ENCODE assay signal across 8 mouse cellular contexts in the genomic region with DNA sequence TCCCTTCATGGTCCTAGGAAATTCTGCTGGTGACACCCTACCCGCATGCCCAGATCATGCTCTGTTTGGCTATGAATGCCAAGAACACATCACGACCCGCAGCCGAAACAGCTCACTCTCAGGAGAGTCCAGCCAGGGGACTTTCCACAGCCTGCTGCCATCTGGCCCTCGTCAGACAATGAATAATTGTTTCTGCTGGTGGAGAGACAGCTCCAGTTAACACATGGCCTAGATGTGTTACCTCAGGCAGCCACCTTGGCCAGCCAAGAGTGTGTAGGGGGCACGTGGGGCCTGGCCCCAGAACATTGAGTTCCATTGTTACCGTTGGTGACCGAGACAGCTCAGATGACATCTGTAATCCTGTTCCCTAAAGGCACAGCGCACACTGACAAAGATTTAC.
A peak's percentile ranks its signal among the peaks of the same experiment; 100 is the strongest.
DNase-seq lines count a peak whose midpoint lies in the region; ATAC-seq and TF ChIP-seq lines count a peak whose summit lies in the region.

No protein-coding gene starts in this region.

- H3K36me3 ChIP-seq in midbrain, embryonic 12.5 days, result no peaks in the 10 kb centered on the region
- no peaks in the 10 kb centered on the region for H3K36me3 ChIP-seq in midbrain, embryonic 11.5 days (ENCODE audit: control insufficient read depth, insufficient read depth, low read length)
- H3K36me3 ChIP-seq in heart, embryonic 14.5 days (ENCODE audit: control insufficient read depth, insufficient read depth, low read length), result no peaks in the 10 kb centered on the region
- no peaks in the 10 kb centered on the region for H3K36me3 ChIP-seq in limb, embryonic 13.5 days
- no peaks in the 10 kb centered on the region for H3K36me3 ChIP-seq in liver, postnatal 0 days (replicated peaks; ENCODE audit: insufficient read depth, low read length)

- 61% methylated on average over 9 of the region's 9 CpGs for WGBS in midbrain, embryonic 12.5 days
- WGBS in midbrain, embryonic 11.5 days, result 64% methylated on average over 9 of the region's 9 CpGs
- WGBS in heart, embryonic 14.5 days, result 63% methylated on average over 9 of the region's 9 CpGs
- WGBS in limb, embryonic 13.5 days, result 42% methylated on average over 9 of the region's 9 CpGs
- WGBS in liver, postnatal 0 days (ENCODE audit: insufficient replicate concordance), result 71% methylated on average over 9 of the region's 9 CpGs

- no peak overlapping the region for H3K9ac ChIP-seq in midbrain, embryonic 12.5 days (replicated peaks)
- no peak overlapping the region for H3K9ac ChIP-seq in midbrain, embryonic 11.5 days (ENCODE audit: low read length)
- H3K9ac ChIP-seq in heart, embryonic 14.5 days (ENCODE audit: low read length), result no peak overlapping the region
- H3K9ac ChIP-seq in limb, embryonic 13.5 days, result no peak overlapping the region
- no peak overlapping the region for H3K9ac ChIP-seq in liver, postnatal 0 days (replicated peaks)

- no peak for TF ChIP-seq CTCF in liver, postnatal 0 days (IDR thresholded peaks at IDR 0.05; ENCODE audit: low read depth)

- DNase-seq in adrenal gland, adult (ENCODE audit: inconsistent age in 2 of 2, low spot score in 1 of 2), result peak; percentile 33 to 46
- DNase-seq in adrenal gland, postnatal 25 days, result no peak
- DNase-seq in midbrain, embryonic 11.5 days (ENCODE audit: low spot score, missing footprints), result no peak
- DNase-seq in liver, postnatal 0 days, result no peak

- ATAC-seq in midbrain, embryonic 12.5 days (ENCODE audit: low FRiP score, low read depth), result 0 out of 2 replicates have a peak, but pooled peaks have one; percentile 45
- ATAC-seq in midbrain, embryonic 11.5 days (ENCODE audit: low FRiP score), result no peak
- peak; percentile 49; the same call in 1 of the 2 replicates for ATAC-seq in heart, embryonic 14.5 days (ENCODE audit: insufficient number of reproducible peaks, insufficient read depth, low FRiP score, low read depth)
- peak; percentile 54; the same call in 1 of the 2 replicates for ATAC-seq in limb, embryonic 13.5 days (ENCODE audit: low FRiP score, low read depth)
- ATAC-seq in liver, postnatal 0 days, result no peak
- no peak for ATAC-seq in CD4-positive, CD25-positive, alpha-beta regulatory T cell, adult 4 months

- no peaks in the 10 kb centered on the region for H3K27me3 ChIP-seq in midbrain, embryonic 12.5 days
- no peaks in the 10 kb centered on the region for H3K27me3 ChIP-seq in midbrain, embryonic 11.5 days (ENCODE audit: control insufficient read depth, insufficient read depth, low read length)
- H3K27me3 ChIP-seq in heart, embryonic 14.5 days (ENCODE audit: control insufficient read depth, insufficient read depth, low read length), result no peaks in the 10 kb centered on the region
- H3K27me3 ChIP-seq in limb, embryonic 13.5 days, result no peaks in the 10 kb centered on the region
- H3K27me3 ChIP-seq in liver, postnatal 0 days (ENCODE audit: insufficient read depth, low read length), result no peaks in the 10 kb centered on the region

- H3K27ac ChIP-seq in midbrain, embryonic 12.5 days (replicated peaks), result no peak overlapping the region
- H3K27ac ChIP-seq in midbrain, embryonic 11.5 days (ENCODE audit: low read depth, low read length), result no peak overlapping the region
- no peak overlapping the region for H3K27ac ChIP-seq in heart, embryonic 14.5 days (replicated peaks in 1 of 2; ENCODE audit: control insufficient read depth in 1 of 2, insufficient read depth in 1 of 2, low read depth in 2 of 2, low read length in 2 of 2)
- no peak overlapping the region; the same call in 1 of the 2 replicates for H3K27ac ChIP-seq in limb, embryonic 13.5 days
- H3K27ac ChIP-seq in liver, postnatal 0 days (ENCODE audit: low read depth), result no peak overlapping the region

- H3K4me2 ChIP-seq in midbrain, embryonic 12.5 days (replicated peaks), result no peak overlapping the region
- no peak overlapping the region for H3K4me2 ChIP-seq in midbrain, embryonic 11.5 days
- no peak overlapping the region for H3K4me2 ChIP-seq in heart, embryonic 14.5 days (ENCODE audit: low read length)
- H3K4me2 ChIP-seq in limb, embryonic 13.5 days (replicated peaks), result no peak overlapping the region
- H3K4me2 ChIP-seq in liver, postnatal 0 days (ENCODE audit: low read depth, low read length), result no peak overlapping the region

- no peak for TF ChIP-seq EP300 in liver, postnatal 0 days (IDR thresholded peaks at IDR 0.05; ENCODE audit: low read depth)

- no peak overlapping the region for H3K4me3 ChIP-seq in midbrain, embryonic 12.5 days
- no peak overlapping the region for H3K4me3 ChIP-seq in midbrain, embryonic 11.5 days (ENCODE audit: low read depth, low read length)
- H3K4me3 ChIP-seq in heart, embryonic 14.5 days (ENCODE audit: control insufficient read depth in 1 of 2, insufficient read depth in 1 of 2, low read depth in 1 of 2, low read length in 2 of 2), result no peak overlapping the region
- H3K4me3 ChIP-seq in limb, embryonic 13.5 days, result no peak overlapping the region
- no peak overlapping the region for H3K4me3 ChIP-seq in liver, postnatal 0 days (ENCODE audit: low read depth, low read length)

- no peaks in the 10 kb centered on the region for H3K9me3 ChIP-seq in midbrain, embryonic 12.5 days
- H3K9me3 ChIP-seq in midbrain, embryonic 11.5 days (ENCODE audit: control insufficient read depth, low read length), result no peaks in the 10 kb centered on the region
- no peaks in the 10 kb centered on the region for H3K9me3 ChIP-seq in heart, embryonic 14.5 days (ENCODE audit: control insufficient read depth, low read length)
- no peaks in the 10 kb centered on the region for H3K9me3 ChIP-seq in limb, embryonic 13.5 days
- no peaks in the 10 kb centered on the region for H3K9me3 ChIP-seq in liver, postnatal 0 days (ENCODE audit: low read length)

- H3K4me1 ChIP-seq in midbrain, embryonic 12.5 days, result peaks cover 26% of the 10 kb centered on the region
- H3K4me1 ChIP-seq in midbrain, embryonic 11.5 days (ENCODE audit: control insufficient read depth, insufficient read depth, low read length), result peaks cover 14% of the 10 kb centered on the region
- peaks cover 4 to 5% of the 10 kb centered on the region in 2 experiments; a peak in 1 of 4 replicates for H3K4me1 ChIP-seq in heart, embryonic 14.5 days (ENCODE audit: control insufficient read depth in 2 of 2, insufficient read depth in 2 of 2, low read length in 2 of 2)
- peaks cover 9% of the 10 kb centered on the region for H3K4me1 ChIP-seq in limb, embryonic 13.5 days
- H3K4me1 ChIP-seq in liver, postnatal 0 days (ENCODE audit: insufficient read depth), result no peaks in the 10 kb centered on the region

Comparison
In these comparisons a context has a peak if more than half of its experiments do, and no peak if none do; other contexts are left out.
1. DNase-seq: peak in adrenal gland, adult (2 of 2); none in adrenal gland, postnatal 25 days (single experiment), midbrain, embryonic 11.5 days (single experiment) and liver, postnatal 0 days (single experiment).
2. ATAC-seq: peak in midbrain, embryonic 12.5 days (single experiment), heart, embryonic 14.5 days (single experiment) and limb, embryonic 13.5 days (single experiment); none in midbrain, embryonic 11.5 days (single experiment), liver, postnatal 0 days (single experiment) and CD4-positive, CD25-positive, alpha-beta regulatory T cell, adult 4 months (single experiment).